In genomic region chr15:5243036-5243958, GRCm38 (mm10) we compare ENCODE assay signal across 8 mouse cellular contexts. TPM values are rescaled to one million over a fixed set of nuclear protein-coding genes. Genes with fewer than 3 reads are reported as not detected.
DNase-seq lines count a peak whose midpoint lies in the region; ATAC-seq and TF ChIP-seq lines count a peak whose summit lies in the region.

No protein-coding gene starts in this region.

- peak; percentile 15 for DNase-seq in lung, embryonic 14.5 days
- no peak for DNase-seq in lung, postnatal 25 days (ENCODE audit: low spot score)
- DNase-seq in liver, adult 2 months (ENCODE audit: extremely low read depth, low read depth, low spot score), result no peak
- DNase-seq in cerebellum, adult 9-10 months, result no peak
- DNase-seq in embryo, embryonic 11 days, result no peak

- H3K79me2 ChIP-seq in liver, adult 2 months (ENCODE audit: control insufficient read depth, insufficient read depth, low read length), result no peaks in the 10 kb centered on the region

- peaks cover 28% of the 10 kb centered on the region for H3K27me3 ChIP-seq in lung, embryonic 14.5 days (ENCODE audit: insufficient read depth, low read length)
- H3K27me3 ChIP-seq in heart, embryonic 16.5 days (ENCODE audit: control insufficient read depth, insufficient read depth, low read length), result peaks cover 21% of the 10 kb centered on the region
- H3K27me3 ChIP-seq in liver, adult 2 months (ENCODE audit: control insufficient read depth, insufficient read depth, low read length), result peaks cover 11% of the 10 kb centered on the region
- H3K27me3 ChIP-seq in neural tube, embryonic 13.5 days, result peaks cover 64% of the 10 kb centered on the region

- H3K4me2 ChIP-seq in lung, embryonic 14.5 days, result peak overlapping the region; percentile 97
- H3K4me2 ChIP-seq in heart, embryonic 16.5 days (ENCODE audit: low read depth, low read length), result peak overlapping the region; percentile 99
- peak overlapping the region; percentile 84 for H3K4me2 ChIP-seq in neural tube, embryonic 13.5 days

- H3K4me1 ChIP-seq in lung, embryonic 14.5 days (ENCODE audit: insufficient read depth), result peaks cover 9% of the 10 kb centered on the region; the same call in 1 of the 2 replicates
- H3K4me1 ChIP-seq in cortical plate, adult 2 months (ENCODE audit: control insufficient read depth, insufficient read depth, low read length), result peaks cover 4% of the 10 kb centered on the region
- peaks cover 25% of the 10 kb centered on the region for H3K4me1 ChIP-seq in heart, embryonic 16.5 days (ENCODE audit: control insufficient read depth, insufficient read depth, low read length)
- H3K4me1 ChIP-seq in liver, adult 2 months (ENCODE audit: control insufficient read depth, insufficient read depth, low read length), result no peaks in the 10 kb centered on the region
- H3K4me1 ChIP-seq in neural tube, embryonic 13.5 days (replicated peaks), result peaks cover 32% of the 10 kb centered on the region

- H3K27ac ChIP-seq in lung, embryonic 14.5 days (ENCODE audit: low read depth), result no peak overlapping the region
- H3K27ac ChIP-seq in cortical plate, adult 2 months (ENCODE audit: insufficient read depth, low read length), result no peak overlapping the region
- no peak overlapping the region for H3K27ac ChIP-seq in heart, embryonic 16.5 days (ENCODE audit: low read length)
- H3K27ac ChIP-seq in liver, adult 2 months (replicated peaks; ENCODE audit: insufficient read depth, low read depth, low read length), result no peak overlapping the region
- H3K27ac ChIP-seq in neural tube, embryonic 13.5 days (replicated peaks), result no peak overlapping the region

- no peak; the same call in 1 of the 2 replicates for TF ChIP-seq CTCF in lung, embryonic 14.5 days (IDR thresholded peaks at IDR 0.05; ENCODE audit: low read depth)
- no peak for TF ChIP-seq CTCF in cortical plate, adult 2 months (IDR thresholded peaks at IDR 0.05; ENCODE audit: extremely low read depth, insufficient read depth, low read length)
- no peak for TF ChIP-seq CTCF in liver, adult 2 months (IDR thresholded peaks at IDR 0.05; ENCODE audit: low read depth, low read length)

- peak overlapping the region; percentile 52 for H3K9ac ChIP-seq in lung, embryonic 14.5 days
- H3K9ac ChIP-seq in heart, embryonic 16.5 days (ENCODE audit: low read length), result peak overlapping the region; percentile 74
- peak overlapping the region; percentile 19 for H3K9ac ChIP-seq in liver, adult 2 months (ENCODE audit: low read depth, low read length)
- peak overlapping the region; percentile 70 for H3K9ac ChIP-seq in neural tube, embryonic 13.5 days

- H3K4me3 ChIP-seq in lung, embryonic 14.5 days (ENCODE audit: low read depth, low read length), result peak overlapping the region; percentile 52
- H3K4me3 ChIP-seq in cortical plate, adult 2 months (ENCODE audit: insufficient read depth, low read length), result peak overlapping the region; percentile 31
- H3K4me3 ChIP-seq in heart, embryonic 16.5 days (ENCODE audit: low read length), result peak overlapping the region; percentile 66
- peak overlapping the region; percentile 56 for H3K4me3 ChIP-seq in liver, adult 2 months (ENCODE audit: insufficient read depth, low read depth, low read length)
- peak overlapping the region; percentile 56 for H3K4me3 ChIP-seq in neural tube, embryonic 13.5 days

- ATAC-seq in lung, embryonic 14.5 days (ENCODE audit: insufficient read depth), result no peak; the same call in 1 of the 2 replicates
- ATAC-seq in heart, embryonic 16.5 days (replicated peaks; ENCODE audit: extremely low read depth, insufficient read depth, low FRiP score), result no peak
- ATAC-seq in neural tube, embryonic 13.5 days (ENCODE audit: low read depth), result peak; percentile 1; the same call in 1 of the 2 replicates

- 6% methylated on average over 40 of the region's 40 CpGs for WGBS in lung, embryonic 14.5 days
- 5% methylated on average over 40 of the region's 40 CpGs for WGBS in heart, embryonic 16.5 days
- 5% methylated on average over 40 of the region's 40 CpGs for WGBS in liver, adult 2 months
- WGBS in neural tube, embryonic 13.5 days, result 6% methylated on average over 40 of the region's 40 CpGs

- H3K36me3 ChIP-seq in lung, embryonic 14.5 days (ENCODE audit: insufficient read depth), result no peaks in the 10 kb centered on the region
- H3K36me3 ChIP-seq in heart, embryonic 16.5 days (ENCODE audit: control insufficient read depth, insufficient read depth), result no peaks in the 10 kb centered on the region
- no peaks in the 10 kb centered on the region for H3K36me3 ChIP-seq in liver, adult 2 months (ENCODE audit: control insufficient read depth, insufficient read depth, low read length)
- H3K36me3 ChIP-seq in neural tube, embryonic 13.5 days, result no peaks in the 10 kb centered on the region

- no peak for TF ChIP-seq POLR2A in cortical plate, adult 2 months (IDR thresholded peaks at IDR 0.05; ENCODE audit: extremely low read depth, insufficient read depth, low read length)
- no peak for TF ChIP-seq POLR2A in liver, adult 2 months (IDR thresholded peaks at IDR 0.05; ENCODE audit: extremely low read depth, insufficient read depth, low read length)

- H3K9me3 ChIP-seq in lung, embryonic 14.5 days (ENCODE audit: low read depth, low read length), result no peaks in the 10 kb centered on the region
- no peaks in the 10 kb centered on the region for H3K9me3 ChIP-seq in heart, embryonic 16.5 days (replicated peaks; ENCODE audit: control insufficient read depth, low read length)
- no peaks in the 10 kb centered on the region for H3K9me3 ChIP-seq in neural tube, embryonic 13.5 days

RNA-seq across cellular contexts. Expression of gene Ptger4, which starts 0.7 kb away (rescaled TPM):
- polyA plus RNA-seq in lung, embryonic 14.5 days (2014; fragmentation: Nextera tagmentation; extraction: Ambion mirVana), result 1.0 and 1.8 TPM in 2 replicates
- polyA plus RNA-seq in cortical plate, adult 2 months (2012; rRNA removed), result 0.88 and 0.91 TPM in 2 replicates
- polyA plus RNA-seq in heart, embryonic 16.5 days (2015; fragmentation: Nextera tagmentation; extraction: Ambion mirVana), result 5.2 and 6.7 TPM in 2 replicates
- 0.09 and 0.40 TPM in 2 replicates for total RNA-seq in liver, adult 2 months (2014; rRNA removed)
- 0.32 and 0.65 TPM in 2 replicates for polyA plus RNA-seq in liver, adult 2 months (2012; rRNA removed)
- polyA plus RNA-seq in neural tube, embryonic 13.5 days (2015; fragmentation: Nextera tagmentation; extraction: Ambion mirVana), result 4.2 and 4.4 TPM in 2 replicates

RNA-seq across cellular contexts. Expression of gene Ttc33, which starts 58.0 kb away (rescaled TPM):
- polyA plus RNA-seq in lung, embryonic 14.5 days (2014; fragmentation: Nextera tagmentation; extraction: Ambion mirVana), result 41.9 and 44.6 TPM in 2 replicates
- 48.8 and 57.5 TPM in 2 replicates for polyA plus RNA-seq in cortical plate, adult 2 months (2012; rRNA removed)
- 33.3 and 36.3 TPM in 2 replicates for polyA plus RNA-seq in heart, embryonic 16.5 days (2015; fragmentation: Nextera tagmentation; extraction: Ambion mirVana)
- total RNA-seq in liver, adult 2 months (2014; rRNA removed), result 24.6 and 34.7 TPM in 2 replicates
- polyA plus RNA-seq in liver, adult 2 months (2012; rRNA removed), result 3.7 and 3.9 TPM in 2 replicates
- 55.0 and 58.3 TPM in 2 replicates for polyA plus RNA-seq in neural tube, embryonic 13.5 days (2015; fragmentation: Nextera tagmentation; extraction: Ambion mirVana)

Comparison
In these comparisons a context has a peak if more than half of its experiments do, and no peak if none do; other contexts are left out.
1. H3K9ac ChIP-seq: peak in every context shown above with its lines; median percentile 74 in heart, embryonic 16.5 days; 70 in neural tube, embryonic 13.5 days; 52 in lung, embryonic 14.5 days; 19 in liver, adult 2 months.